Mouse (Mus musculus) olfactory bulb, adult 2 months (tissue): Measurements from ENCODE around the gene Gm30302.

Source experiments
- CTCF ChIP-seq: fragments of 200-500 bp; IDR thresholded peaks from 2 replicates; pipeline ENCODE4 v1.5.1; 2012; ENCODE audit warnings: low read depth, mild to moderate bottlenecking, low read length, moderate library complexity; ENCODE audit not compliant: insufficient read depth
- POLR2A ChIP-seq: fragments of 200-500 bp; IDR thresholded peaks from 2 replicates; pipeline ENCODE4 v1.6.1; 2012; ENCODE audit warnings: mild to moderate bottlenecking, low read depth, low read length, moderate library complexity; ENCODE audit not compliant: insufficient read depth

DNA sequence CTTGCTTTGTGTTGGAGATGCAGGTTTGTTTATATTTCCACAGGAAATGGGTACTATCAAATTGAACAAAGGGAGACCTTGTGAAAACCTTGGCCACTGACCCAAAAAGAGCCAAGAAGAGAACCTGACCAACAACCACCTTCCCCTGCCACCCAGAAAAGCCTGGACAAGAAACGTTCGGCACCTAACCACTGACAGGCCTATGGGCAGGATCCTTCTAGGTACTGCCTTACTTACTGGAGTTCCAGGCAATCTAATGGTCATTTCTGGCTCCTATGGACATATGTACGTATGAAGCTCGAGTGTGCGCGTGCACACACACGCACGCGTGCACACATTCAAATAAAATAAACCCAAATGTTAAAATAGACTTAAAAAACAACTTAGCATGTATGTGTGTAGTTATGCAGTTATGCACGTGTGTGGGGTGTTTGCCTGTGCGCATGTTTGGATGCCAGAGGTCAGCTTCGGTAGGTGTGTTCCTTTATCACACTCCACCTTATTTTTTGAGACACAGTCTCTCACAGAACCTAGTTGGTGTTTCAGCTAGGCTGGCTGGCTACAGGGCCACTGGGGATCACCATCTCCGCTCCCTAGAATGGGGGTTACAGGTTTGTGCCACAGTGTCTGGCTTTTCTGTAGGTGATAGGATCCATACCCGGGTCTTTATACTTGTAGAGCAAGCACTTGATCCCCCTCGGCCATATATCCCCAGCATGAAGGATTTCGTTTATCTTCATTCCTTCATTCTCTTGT lies 57.3 kb downstream of the Gm30302 start:
- TF ChIP-seq POLR2A (no peak), CTCF (no peak)
